Mouse (Mus musculus): ENCODE data around the gene Impdh2.

- TF ChIP-seq POLR2A (IDR thresholded peaks at IDR 0.05; ENCODE audit: borderline replicate concordance, control insufficient read depth, low read depth, low read length) (no peak), CTCF (IDR thresholded peaks at IDR 0.05; ENCODE audit: control insufficient read depth, insufficient read depth, low read length) (no peak)
These were observed 18.0 kb downstream of the Impdh2 start for GRCm38 (mm10) chr9:108577934-108578544.
